Mouse (Mus musculus) testis, adult 2 months (tissue): ENCODE measurements around the gene Acvr1.

Experiments
- CTCF ChIP-seq: fragments of 200-500 bp; IDR thresholded peaks from 2 replicates; pipeline ENCODE4 v1.5.1; 2012; ENCODE audit warnings: low read depth, mild to moderate bottlenecking, inconsistent platforms, low read length, moderate library complexity; ENCODE audit not compliant: control insufficient read depth, insufficient read depth, insufficient replicate concordance
- POLR2A ChIP-seq: fragments of 200-500 bp; IDR thresholded peaks from 2 replicates; pipeline ENCODE4 v1.6.1; 2012; ENCODE audit warnings: low read depth, mild to moderate bottlenecking, inconsistent platforms, low read length, moderate library complexity; ENCODE audit not compliant: control insufficient read depth

- TF ChIP-seq CTCF (no peak), POLR2A (no peak)
These were observed 37.6 kb downstream of the Acvr1 start for GRCm38 (mm10) chr2:58529384-58529783.
